Mouse (Mus musculus): ENCODE data around the gene Exosc3. TPM values are rescaled to one million over a fixed set of nuclear protein-coding genes. Genes with fewer than 3 reads are reported as not detected.

Gene Exosc3
- polyA plus RNA-seq, 1 experiment from 2014 or later, result 43.7 TPM

- 54% methylated on average over 5 of the region's 5 CpGs for WGBS
These were observed 32.3 kb upstream of the Exosc3 start for GRCm38 (mm10) chr4:45374879-45375278.

GRCm38 (mm10) chr4:45371261-45371660 lies 28.7 kb upstream of the Exosc3 start:
- Histone ChIP-seq H3K27ac (replicated peaks) (no peak overlapping the region), H3K4me3 (ENCODE audit: low read depth, low read length) (no peak overlapping the region), H3K27me3 (ENCODE audit: control insufficient read depth, insufficient read depth, low read length) (no peaks in the 10 kb centered on the region), H3K9me3 (ENCODE audit: control insufficient read depth, low read length) (no peaks in the 10 kb centered on the region), H3K36me3 (ENCODE audit: control insufficient read depth, insufficient read depth, low read length) (peaks cover 14% of the 10 kb centered on the region), H3K9ac (ENCODE audit: low read length) (no peak overlapping the region), H3K4me2 (replicated peaks; ENCODE audit: low read depth) (no peak overlapping the region), H3K4me1 (replicated peaks; ENCODE audit: control insufficient read depth, insufficient read depth) (no peaks in the 10 kb centered on the region)
- 93% methylated on average over 3 of the region's 3 CpGs for WGBS
- TF ChIP-seq CTCF (IDR thresholded peaks at IDR 0.05; ENCODE audit: low read depth) (no peak), EP300 (optimal IDR thresholded peaks at IDR 0.05) (no peak)
- DNase-seq (ENCODE audit: low spot score), result no peak
- no peak for ATAC-seq (ENCODE audit: low FRiP score, low TSS enrichment)

More at GRCm38 (mm10) chr4:45374879-45375278, 32.3 kb upstream of the Exosc3 start:
- DNase-seq (ENCODE audit: low spot score), result no peak
- Histone ChIP-seq H3K36me3 (ENCODE audit: control insufficient read depth, insufficient read depth, low read length) (peaks cover 20% of the 10 kb centered on the region), H3K4me2 (replicated peaks; ENCODE audit: low read depth) (no peak overlapping the region), H3K4me3 (ENCODE audit: low read depth, low read length) (no peak overlapping the region), H3K4me1 (replicated peaks; ENCODE audit: control insufficient read depth, insufficient read depth) (no peaks in the 10 kb centered on the region), H3K9me3 (ENCODE audit: control insufficient read depth, low read length) (no peaks in the 10 kb centered on the region), H3K27me3 (ENCODE audit: control insufficient read depth, insufficient read depth, low read length) (no peaks in the 10 kb centered on the region), H3K27ac (replicated peaks) (no peak overlapping the region), H3K9ac (ENCODE audit: low read length) (no peak overlapping the region)
- TF ChIP-seq EP300 (optimal IDR thresholded peaks at IDR 0.05) (no peak), CTCF (IDR thresholded peaks at IDR 0.05; ENCODE audit: low read depth) (no peak)
- no peak for ATAC-seq (ENCODE audit: low FRiP score, low TSS enrichment)

GRCm38 (mm10) chr4:45356653-45357052 lies 14.1 kb upstream of the Exosc3 start:
- Histone ChIP-seq H3K27ac (replicated peaks) (no peak overlapping the region), H3K9ac (ENCODE audit: low read length) (no peak overlapping the region), H3K36me3 (ENCODE audit: control insufficient read depth, insufficient read depth, low read length) (0 out of 2 replicates have a peak, but pooled peaks cover 10% of the 10 kb centered on the region), H3K9me3 (ENCODE audit: control insufficient read depth, low read length) (no peaks in the 10 kb centered on the region), H3K4me2 (replicated peaks; ENCODE audit: low read depth) (no peak overlapping the region), H3K4me1 (replicated peaks; ENCODE audit: control insufficient read depth, insufficient read depth) (no peaks in the 10 kb centered on the region), H3K4me3 (ENCODE audit: low read depth, low read length) (no peak overlapping the region), H3K27me3 (ENCODE audit: control insufficient read depth, insufficient read depth, low read length) (no peaks in the 10 kb centered on the region)
- DNase-seq (ENCODE audit: low spot score) (no peak), ATAC-seq (ENCODE audit: low FRiP score, low TSS enrichment) (no peak)
- TF ChIP-seq CTCF (IDR thresholded peaks at IDR 0.05; ENCODE audit: low read depth) (no peak), EP300 (optimal IDR thresholded peaks at IDR 0.05) (no peak)
- 83% methylated on average over 3 of the region's 3 CpGs for WGBS

GRCm38 (mm10) chr4:45341669-45342249 lies 773 bp downstream of the Exosc3 start, which contains the start of gene Dcaf10:
Gene Dcaf10, plus strand, starts transcription at chr4:45342101.
- Histone ChIP-seq H3K9ac (ENCODE audit: low read length) (peak within 1 kb of the TSS; percentile 95), H3K27me3 (ENCODE audit: control insufficient read depth, insufficient read depth, low read length) (no peaks in the 10 kb centered on the region), H3K36me3 (ENCODE audit: control insufficient read depth, insufficient read depth, low read length) (no peaks in the 10 kb centered on the region), H3K4me3 (ENCODE audit: low read depth, low read length) (peak within 1 kb of the TSS; percentile 90), H3K27ac (replicated peaks) (peak within 1 kb of the TSS; percentile 98), H3K4me1 (replicated peaks; ENCODE audit: control insufficient read depth, insufficient read depth) (0 out of 2 replicates have a peak, but pooled peaks cover 3% of the 10 kb centered on the region), H3K9me3 (ENCODE audit: control insufficient read depth, low read length) (no peaks in the 10 kb centered on the region), H3K4me2 (replicated peaks; ENCODE audit: low read depth) (peak within 1 kb of the TSS; percentile 74)
- WGBS, result under 1% methylated on average over 26 of the region's 42 CpGs
- TF ChIP-seq CTCF (IDR thresholded peaks at IDR 0.05; ENCODE audit: low read depth) (peak; percentile 76), EP300 (optimal IDR thresholded peaks at IDR 0.05) (no peak)
- ATAC-seq (ENCODE audit: low FRiP score, low TSS enrichment) (peak; percentile 96), DNase-seq (ENCODE audit: low spot score) (peak; percentile 96)

- peak overlapping the region; percentile 95; the same call in 1 of the 2 replicates for H3K9ac ChIP-seq (ENCODE audit: low read length)
- TF ChIP-seq EP300 (optimal IDR thresholded peaks at IDR 0.05) (no peak), CTCF (IDR thresholded peaks at IDR 0.05; ENCODE audit: low read depth) (no peak)
- 60% methylated on average over 9 of the region's 9 CpGs for WGBS
- ATAC-seq (ENCODE audit: low FRiP score, low TSS enrichment) (no peak), DNase-seq (ENCODE audit: low spot score) (no peak)
- no peaks in the 10 kb centered on the region for H3K27me3 ChIP-seq (ENCODE audit: control insufficient read depth, insufficient read depth, low read length)
- peak overlapping the region; percentile 98 for H3K27ac ChIP-seq (replicated peaks)
- peak overlapping the region; percentile 74 for H3K4me2 ChIP-seq (replicated peaks; ENCODE audit: low read depth)
- 0 out of 2 replicates have a peak, but pooled peaks cover 3% of the 10 kb centered on the region for H3K4me1 ChIP-seq (replicated peaks; ENCODE audit: control insufficient read depth, insufficient read depth)
- H3K9me3 ChIP-seq (ENCODE audit: control insufficient read depth, low read length), result no peaks in the 10 kb centered on the region
- H3K4me3 ChIP-seq (ENCODE audit: low read depth, low read length), result peak overlapping the region; percentile 90
- no peaks in the 10 kb centered on the region for H3K36me3 ChIP-seq (ENCODE audit: control insufficient read depth, insufficient read depth, low read length)
These were observed 1.3 kb downstream of the Exosc3 start for GRCm38 (mm10) chr4:45341226-45341625.

GRCm38 (mm10) chr4:45332466-45332865 lies 10.1 kb downstream of the Exosc3 start:
- Histone ChIP-seq H3K4me1 (replicated peaks; ENCODE audit: control insufficient read depth, insufficient read depth) (no peaks in the 10 kb centered on the region), H3K9ac (ENCODE audit: low read length) (no peak overlapping the region), H3K27ac (replicated peaks) (no peak overlapping the region), H3K27me3 (ENCODE audit: control insufficient read depth, insufficient read depth, low read length) (no peaks in the 10 kb centered on the region), H3K4me3 (ENCODE audit: low read depth, low read length) (no peak overlapping the region), H3K9me3 (ENCODE audit: control insufficient read depth, low read length) (no peaks in the 10 kb centered on the region), H3K4me2 (replicated peaks; ENCODE audit: low read depth) (no peak overlapping the region), H3K36me3 (ENCODE audit: control insufficient read depth, insufficient read depth, low read length) (no peaks in the 10 kb centered on the region)
- DNase-seq (ENCODE audit: low spot score) (no peak), ATAC-seq (ENCODE audit: low FRiP score, low TSS enrichment) (no peak)
- WGBS, result 45% methylated on average over 3 of the region's 3 CpGs
- TF ChIP-seq CTCF (IDR thresholded peaks at IDR 0.05; ENCODE audit: low read depth), result no peak
- TF ChIP-seq EP300 (optimal IDR thresholded peaks at IDR 0.05), result no peak

Measured in stomach, postnatal 0 days (tissue).